Mouse (Mus musculus): ENCODE data around the gene Ttc24.

GRCm38 (mm10) chr3:88074351-88074750 lies 3.8 kb downstream of the Ttc24 start:
- TF ChIP-seq POLR2A (IDR thresholded peaks at IDR 0.05; ENCODE audit: low read depth, low read length) (no peak), CTCF (IDR thresholded peaks at IDR 0.05; ENCODE audit: borderline replicate concordance, insufficient read depth, low read length) (no peak)

Measured in embryonic fibroblast, embryonic 13.5 days (primary cell).